Mouse (Mus musculus) G1E (cell line): ENCODE measurements around the gene Tnfrsf13c.

Source experiments
- CTCF ChIP-seq: IDR thresholded peaks from 2 replicates; pipeline ENCODE4 v1.5.1; 2012; ENCODE audit warnings: low read depth, low read length, inconsistent platforms, mixed read lengths
- GATA1 ChIP-seq: IDR thresholded peaks from 2 replicates; pipeline ENCODE4 v1.6.1; 2012; ENCODE audit warnings: borderline replicate concordance, low read length, inconsistent platforms, mixed read lengths
- GATA2 ChIP-seq: IDR thresholded peaks from 2 replicates; pipeline ENCODE4 v1.6.1; 2012; ENCODE audit warnings: low read depth, low read length, inconsistent platforms, borderline replicate concordance
- POLR2AphosphoS5 ChIP-seq: IDR thresholded peaks from 2 replicates; pipeline ENCODE4 v1.6.1; 2012; ENCODE audit warnings: low read depth, low read length, inconsistent platforms; ENCODE audit not compliant: insufficient replicate concordance

DNA sequence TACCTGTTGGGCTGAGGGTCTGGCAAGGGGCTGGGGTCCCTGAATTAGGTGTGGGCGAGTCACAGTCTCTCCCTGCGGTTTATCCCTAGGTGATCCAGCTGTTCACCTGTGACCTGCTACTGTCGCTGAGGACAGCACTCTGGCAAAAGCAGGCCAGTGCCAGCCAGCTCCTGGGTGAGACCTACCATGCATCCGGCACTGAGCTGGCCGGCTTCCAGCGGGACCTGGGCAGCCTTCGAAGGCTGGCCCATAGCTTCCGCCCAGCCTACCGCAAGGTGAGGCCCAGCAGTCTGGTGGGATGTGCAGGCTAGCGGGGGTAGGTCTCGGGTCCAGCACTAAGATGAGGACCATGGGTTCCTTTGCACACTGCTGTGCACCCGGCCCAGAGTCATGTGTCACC, 24.6 kb downstream of the Tnfrsf13c start:
- TF ChIP-seq CTCF: no peak
- no peak for TF ChIP-seq POLR2AphosphoS5
- TF ChIP-seq GATA2: no peak
- TF ChIP-seq GATA1: no peak
